Mouse (Mus musculus) brown adipose tissue, adult 24 weeks (tissue): ENCODE measurements around the gene Cnot4. TPM values are rescaled to one million over a fixed set of nuclear protein-coding genes. Genes with fewer than 3 reads are reported as not detected.

Experiments used
- H3K27ac ChIP-seq: fragments of 200-500 bp; replicated peaks from 2 replicates; pipeline ENCODE4 v1.5.1; 2012; ENCODE audit warnings: low read depth, mild to moderate bottlenecking, low read length
- H3K4me1 ChIP-seq: fragments of 200-500 bp; 2 replicates; pipeline ENCODE4 v1.6.1; 2012; ENCODE audit warnings: low read length, mixed read lengths; ENCODE audit not compliant: control insufficient read depth, insufficient read depth, insufficient read length
- H3K4me3 ChIP-seq: fragments of 200-500 bp; 2 replicates; pipeline ENCODE4 v1.5.1; 2012; ENCODE audit warnings: low read depth, mild to moderate bottlenecking, low read length, moderate library complexity; ENCODE audit not compliant: insufficient read depth
- polyA plus RNA-seq: library from polyadenylated mRNA; stranded (reverse); fragments of >200 nt; gene quantifications from 2 replicates; pipeline ENCODE4 v1.2.4, GENCODE M21; 2012; ENCODE audit not compliant: missing spikeins, insufficient read depth, insufficient read length

Cnot4 gene
- polyA plus RNA-seq, 1 experiment, result 8.6 TPM

GRCm38 (mm10) chr6:35122488-35122887, 11.0 kb downstream of the Cnot4 start:
- Histone ChIP-seq H3K27ac (no peak overlapping the region), H3K4me3 (no peak overlapping the region), H3K4me1 (no peaks in the 10 kb centered on the region; the same call in 1 of the 2 replicates)

GRCm38 (mm10) chr6:35121925-35122324, 11.6 kb downstream of the Cnot4 start:
- no peak overlapping the region for H3K4me3 ChIP-seq
- H3K4me1 ChIP-seq, result no peaks in the 10 kb centered on the region; the same call in none of the 2 replicates
- no peak overlapping the region for H3K27ac ChIP-seq

DNA sequence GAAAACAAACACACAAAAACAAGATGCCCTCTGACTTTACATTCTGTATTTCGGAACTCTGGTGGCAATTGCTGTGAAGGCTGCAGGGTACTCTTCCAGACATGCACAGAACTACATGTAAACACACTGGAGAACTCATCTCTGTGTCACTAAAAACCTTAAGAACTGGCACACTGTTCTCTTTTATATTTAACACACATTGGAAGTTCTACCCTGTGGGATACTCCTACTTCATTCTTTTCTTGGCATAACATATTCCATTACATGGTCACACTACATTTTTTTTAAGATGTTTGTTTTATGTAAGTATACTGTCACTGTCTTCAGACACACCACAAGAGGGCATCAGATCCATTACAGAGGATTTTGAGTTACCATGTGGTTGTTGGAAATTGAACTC, 31.1 kb downstream of the Cnot4 start:
- H3K27ac ChIP-seq, result no peak overlapping the region
- H3K4me1 ChIP-seq, result no peaks in the 10 kb centered on the region
- no peak overlapping the region for H3K4me3 ChIP-seq

- no peak overlapping the region for H3K27ac ChIP-seq
- H3K4me3 ChIP-seq, result no peak overlapping the region
- H3K4me1 ChIP-seq, result no peaks in the 10 kb centered on the region; the same call in 1 of the 2 replicates
Observed at GRCm38 (mm10) chr6:35084927-35085326, 48.6 kb downstream of the Cnot4 start.

- Histone ChIP-seq H3K27ac (no peak overlapping the region), H3K4me1 (no peaks in the 10 kb centered on the region), H3K4me3 (no peak overlapping the region)
Observed at GRCm38 (mm10) chr6:35075148-35075547, 58.4 kb downstream of the Cnot4 start.

DNA sequence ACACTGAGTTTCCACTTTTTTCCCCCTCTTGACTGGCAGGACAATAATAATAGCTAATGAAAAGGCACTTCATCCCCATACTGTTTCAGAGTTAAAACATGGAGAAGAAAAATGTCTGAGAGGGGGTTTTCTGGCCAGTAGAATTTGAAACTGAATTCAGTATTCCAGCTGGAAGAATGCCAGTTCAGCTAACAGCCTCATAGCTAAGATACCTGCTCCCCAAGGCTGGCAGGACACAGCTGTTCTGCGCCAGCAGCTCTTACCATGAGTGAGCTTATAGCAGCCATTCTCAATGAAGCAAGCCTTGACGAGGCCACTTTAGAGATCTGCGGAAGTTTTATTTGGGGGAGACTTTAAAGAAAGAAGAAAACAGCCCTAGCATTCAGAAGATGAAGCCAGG, 62.3 kb downstream of the Cnot4 start:
- Histone ChIP-seq H3K27ac (no peak overlapping the region), H3K4me3 (no peak overlapping the region), H3K4me1 (no peaks in the 10 kb centered on the region)

GRCm38 (mm10) chr6:35062446-35062845, 71.1 kb downstream of the Cnot4 start:
- H3K27ac ChIP-seq, result no peak overlapping the region
- H3K4me1 ChIP-seq, result no peaks in the 10 kb centered on the region
- no peak overlapping the region for H3K4me3 ChIP-seq

DNA sequence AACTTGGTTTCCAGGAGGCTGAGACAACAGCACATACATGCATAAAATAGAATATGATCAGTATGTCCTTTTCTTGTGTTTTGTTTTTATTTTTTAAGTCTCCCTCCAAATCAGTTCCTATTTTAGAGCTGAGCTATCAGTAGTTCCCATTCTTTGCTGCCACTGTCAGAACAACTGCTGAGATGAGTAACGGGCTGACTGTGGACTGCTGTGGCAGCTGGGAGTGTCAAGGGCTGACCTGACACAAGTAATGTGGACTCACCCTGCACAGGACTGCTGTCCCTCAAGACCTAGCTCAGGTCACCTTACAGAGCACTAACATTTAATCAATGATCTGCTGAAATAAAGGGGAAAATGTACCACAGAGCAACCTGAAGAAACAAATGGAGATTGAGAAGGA, 90.4 kb downstream of the Cnot4 start:
- Histone ChIP-seq H3K4me1 (no peaks in the 10 kb centered on the region; the same call in 1 of the 2 replicates), H3K4me3 (no peak overlapping the region)

GRCm38 (mm10) chr6:35033341-35033740, 100.2 kb downstream of the Cnot4 start:
- no peak overlapping the region for H3K27ac ChIP-seq
- H3K4me1 ChIP-seq, result no peaks in the 10 kb centered on the region
- H3K4me3 ChIP-seq, result no peak overlapping the region

More for the DNA sequence above, 90.4 kb downstream of the Cnot4 start:
- no peak overlapping the region for H3K27ac ChIP-seq

DNA sequence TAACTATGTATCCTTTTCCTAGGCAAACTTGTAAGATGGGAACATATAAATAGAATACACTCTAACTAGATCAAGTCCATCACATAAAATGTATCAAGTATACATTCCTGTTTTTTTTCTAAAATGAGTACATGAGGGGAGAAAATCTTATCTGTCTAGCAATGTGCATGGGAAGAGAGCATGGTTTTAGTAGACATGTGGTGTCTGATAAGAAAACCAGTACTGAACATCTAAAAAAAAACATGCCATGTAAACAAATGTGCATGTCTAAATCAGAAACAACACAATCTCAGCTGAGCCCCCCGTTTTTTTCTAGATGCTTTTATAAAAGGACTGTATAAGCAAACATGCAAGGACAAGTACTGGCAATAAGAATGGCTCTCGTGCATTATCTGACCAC, 100.8 kb downstream of the Cnot4 start:
- Histone ChIP-seq H3K4me1 (no peaks in the 10 kb centered on the region), H3K4me3 (no peak overlapping the region), H3K27ac (no peak overlapping the region)

- H3K27ac ChIP-seq, result no peak overlapping the region
- H3K4me3 ChIP-seq, result no peak overlapping the region
Observed at GRCm38 (mm10) chr6:35030811-35031210, 102.7 kb downstream of the Cnot4 start.

DNA sequence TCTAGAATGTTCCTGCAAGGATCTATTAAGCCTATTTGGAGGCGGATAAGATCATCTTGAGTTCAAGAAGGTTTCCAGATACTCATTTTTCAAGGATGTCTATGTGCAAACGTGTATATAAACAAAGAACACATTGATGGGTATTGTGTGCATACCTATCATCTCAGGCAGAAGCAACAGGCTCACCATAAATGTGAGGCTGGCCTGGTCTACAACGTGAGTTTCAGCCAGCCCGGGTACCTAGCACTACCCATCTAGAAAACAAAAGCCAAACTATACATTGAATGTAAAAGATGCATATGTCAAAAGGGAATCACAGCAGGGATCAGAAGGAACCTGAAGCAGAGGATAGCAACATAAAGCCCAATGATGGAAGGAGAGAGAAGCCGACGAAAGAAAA, 103.3 kb downstream of the Cnot4 start:
- no peaks in the 10 kb centered on the region for H3K4me1 ChIP-seq
- no peak overlapping the region for H3K4me3 ChIP-seq
- H3K27ac ChIP-seq, result no peak overlapping the region

More at GRCm38 (mm10) chr6:35030811-35031210, 102.7 kb downstream of the Cnot4 start:
- no peaks in the 10 kb centered on the region for H3K4me1 ChIP-seq

DNA sequence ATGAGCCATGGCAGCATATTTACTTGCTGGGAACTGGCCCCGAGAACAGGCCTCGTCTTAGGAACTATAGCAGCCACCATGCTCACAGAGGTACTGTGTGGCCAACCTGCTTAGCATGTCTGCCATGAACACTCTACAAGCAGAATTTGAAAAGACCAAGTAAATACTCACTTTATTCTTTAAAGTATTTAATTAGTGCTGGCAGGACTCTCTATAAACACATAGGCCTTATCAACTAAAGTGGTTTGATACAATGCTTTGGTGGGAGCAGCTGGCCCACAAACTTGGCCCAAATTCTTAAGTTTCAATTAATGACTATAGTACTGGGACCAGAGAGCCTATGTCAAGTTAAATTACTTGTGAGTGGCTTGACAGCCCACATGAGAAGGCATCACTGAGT, 105.5 kb downstream of the Cnot4 start:
- Histone ChIP-seq H3K27ac (no peak overlapping the region), H3K4me3 (no peak overlapping the region), H3K4me1 (no peaks in the 10 kb centered on the region)

DNA sequence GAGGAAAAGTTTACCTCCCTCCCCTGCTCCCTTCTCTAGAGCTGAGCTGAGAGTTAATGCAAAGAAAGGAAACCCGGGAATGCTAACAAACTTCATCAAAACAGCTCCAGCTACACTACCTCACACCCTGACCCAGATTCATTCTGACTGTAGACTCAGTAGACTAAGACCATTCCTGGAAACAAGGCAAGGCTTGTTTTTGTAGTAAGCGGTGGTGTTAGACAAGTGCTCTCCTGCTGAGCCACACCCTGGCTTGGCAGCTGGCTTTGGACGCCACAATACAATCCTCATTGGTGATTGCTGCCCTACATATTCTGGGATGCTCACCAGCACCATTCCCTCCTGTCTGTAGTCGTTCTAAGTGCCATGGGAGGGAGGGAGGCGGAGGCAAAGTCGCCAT, 106.3 kb downstream of the Cnot4 start:
- H3K4me3 ChIP-seq, result no peak overlapping the region
- H3K4me1 ChIP-seq, result no peaks in the 10 kb centered on the region
- H3K27ac ChIP-seq, result no peak overlapping the region

GRCm38 (mm10) chr6:35016624-35017023, 116.9 kb downstream of the Cnot4 start:
- Histone ChIP-seq H3K4me1 (no peaks in the 10 kb centered on the region), H3K4me3 (no peak overlapping the region), H3K27ac (no peak overlapping the region)

DNA sequence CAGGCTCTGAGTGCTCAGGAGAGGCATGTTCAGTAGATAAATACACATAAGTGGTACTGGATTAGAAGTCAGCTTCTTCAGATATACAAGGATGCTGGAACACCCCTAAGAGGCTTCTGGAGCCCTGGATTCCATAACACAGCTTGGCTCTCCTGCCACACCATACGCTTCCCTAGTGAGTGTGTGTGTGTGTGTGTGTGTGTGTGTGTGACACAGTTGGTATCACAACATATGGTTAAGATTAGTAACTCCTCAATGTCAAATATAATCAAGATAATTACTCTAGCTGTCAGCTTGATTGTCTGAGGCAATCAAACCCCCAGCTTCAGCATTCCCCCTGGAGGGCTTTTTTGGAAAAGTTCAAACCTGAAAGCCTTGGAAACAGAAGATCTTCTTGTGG, 121.6 kb downstream of the Cnot4 start:
- Histone ChIP-seq H3K27ac (no peak overlapping the region), H3K4me1 (no peaks in the 10 kb centered on the region), H3K4me3 (no peak overlapping the region)

- H3K27ac ChIP-seq, result no peak overlapping the region
Observed at GRCm38 (mm10) chr6:35010705-35011104, 122.8 kb downstream of the Cnot4 start.

More at GRCm38 (mm10) chr6:35010705-35011104, 122.8 kb downstream of the Cnot4 start:
- Histone ChIP-seq H3K4me1 (no peaks in the 10 kb centered on the region), H3K4me3 (no peak overlapping the region)
